8 mouse cellular contexts compared by ENCODE assay signal in genomic region chr2:21958802-21959201, GRCm38 (mm10).
DNase-seq lines count a peak whose midpoint lies in the region; ATAC-seq and TF ChIP-seq lines count a peak whose summit lies in the region.
"Had no signal": no experiment of that assay in that cellular context is flagged by ENCODE, and none has a peak within 500 bp of the region (broad histone marks: within the 10 kb centered on the region; RNA-seq: fewer than 3 reads in every experiment).

No protein-coding gene starts in this region.

- peak overlapping the region; percentile 42; the same call in 1 of the 2 replicates for H3K4me2 ChIP-seq in lung, embryonic 16.5 days (ENCODE audit: low read depth, low read length)
- peak overlapping the region; percentile 26 for H3K4me2 ChIP-seq in forebrain, embryonic 15.5 days (replicated peaks)
- H3K4me2 ChIP-seq in liver, embryonic 12.5 days, result peak overlapping the region; percentile 47
- H3K4me2 ChIP-seq in stomach, postnatal 0 days (replicated peaks; ENCODE audit: low read depth), result 0 out of 2 replicates have a peak overlapping the region, but pooled peaks have one; percentile 23

- H3K4me1 ChIP-seq in lung, embryonic 16.5 days (replicated peaks; ENCODE audit: control insufficient read depth, insufficient read depth, low read length), result no peaks in the 10 kb centered on the region; the same call in 1 of the 2 replicates
- H3K4me1 ChIP-seq in forebrain, embryonic 15.5 days, result peaks cover 21% of the 10 kb centered on the region
- H3K4me1 ChIP-seq in liver, embryonic 12.5 days, result peaks cover 14% of the 10 kb centered on the region
- no peaks in the 10 kb centered on the region for H3K4me1 ChIP-seq in stomach, postnatal 0 days (replicated peaks; ENCODE audit: control insufficient read depth, insufficient read depth)

- no peaks in the 10 kb centered on the region for H3K27me3 ChIP-seq in lung, embryonic 16.5 days (ENCODE audit: control insufficient read depth, insufficient read depth, low read depth, low read length)
- H3K27me3 ChIP-seq in forebrain, embryonic 15.5 days, result no peaks in the 10 kb centered on the region
- H3K27me3 ChIP-seq in liver, embryonic 12.5 days (replicated peaks), result no peaks in the 10 kb centered on the region
- H3K27me3 ChIP-seq in stomach, postnatal 0 days (ENCODE audit: control insufficient read depth, insufficient read depth, low read length), result no peaks in the 10 kb centered on the region

- H3K4me3 ChIP-seq in lung, embryonic 16.5 days (ENCODE audit: low read length), result no peak overlapping the region
- no peak overlapping the region for H3K4me3 ChIP-seq in forebrain, embryonic 15.5 days
- no peak overlapping the region for H3K4me3 ChIP-seq in liver, embryonic 12.5 days
- H3K4me3 ChIP-seq in stomach, postnatal 0 days (ENCODE audit: low read depth, low read length), result no peak overlapping the region
- no peak overlapping the region for H3K4me3 ChIP-seq in left cerebral cortex, adult 2 months

- no peak for TF ChIP-seq EP300 in stomach, postnatal 0 days (optimal IDR thresholded peaks at IDR 0.05)

- no peaks in the 10 kb centered on the region for H3K36me3 ChIP-seq in lung, embryonic 16.5 days (ENCODE audit: control insufficient read depth, insufficient read depth, low read length)
- H3K36me3 ChIP-seq in forebrain, embryonic 15.5 days, result no peaks in the 10 kb centered on the region
- no peaks in the 10 kb centered on the region for H3K36me3 ChIP-seq in liver, embryonic 12.5 days
- no peaks in the 10 kb centered on the region for H3K36me3 ChIP-seq in stomach, postnatal 0 days (ENCODE audit: control insufficient read depth, insufficient read depth, low read length)

- WGBS in lung, embryonic 16.5 days, result 48% methylated on average over 3 of the region's 3 CpGs
- 35% methylated on average over 3 of the region's 3 CpGs for WGBS in forebrain, embryonic 15.5 days
- 51% methylated on average over 3 of the region's 3 CpGs for WGBS in liver, embryonic 12.5 days (ENCODE audit: insufficient replicate concordance)
- 38% methylated on average over 3 of the region's 3 CpGs for WGBS in stomach, postnatal 0 days

- H3K9me3 ChIP-seq in lung, embryonic 16.5 days (ENCODE audit: control insufficient read depth, low read length), result no peaks in the 10 kb centered on the region
- no peaks in the 10 kb centered on the region for H3K9me3 ChIP-seq in forebrain, embryonic 15.5 days
- no peaks in the 10 kb centered on the region for H3K9me3 ChIP-seq in liver, embryonic 12.5 days (replicated peaks)
- no peaks in the 10 kb centered on the region for H3K9me3 ChIP-seq in stomach, postnatal 0 days (ENCODE audit: control insufficient read depth, low read length)

- H3K9ac ChIP-seq in lung, embryonic 16.5 days (ENCODE audit: low read length), result 0 out of 2 replicates have a peak overlapping the region, but pooled peaks have one; percentile 13
- H3K9ac ChIP-seq in forebrain, embryonic 15.5 days (replicated peaks), result peak overlapping the region; percentile 16; the same call in 1 of the 2 replicates
- H3K9ac ChIP-seq in liver, embryonic 12.5 days, result no peak overlapping the region
- no peak overlapping the region for H3K9ac ChIP-seq in stomach, postnatal 0 days (ENCODE audit: low read length)

- ATAC-seq in lung, embryonic 16.5 days (ENCODE audit: low read depth), result no peak
- peak; percentile 51 for ATAC-seq in forebrain, embryonic 15.5 days (replicated peaks)
- ATAC-seq in liver, embryonic 12.5 days, result no peak
- ATAC-seq in stomach, postnatal 0 days (ENCODE audit: low FRiP score, low TSS enrichment), result no peak; the same call in 1 of the 2 replicates

- no peak overlapping the region for H3K27ac ChIP-seq in lung, embryonic 16.5 days (ENCODE audit: low read length)
- H3K27ac ChIP-seq in forebrain, embryonic 15.5 days (replicated peaks), result peak overlapping the region; percentile 75
- H3K27ac ChIP-seq in liver, embryonic 12.5 days, result no peak overlapping the region
- H3K27ac ChIP-seq in stomach, postnatal 0 days (replicated peaks), result no peak overlapping the region
- no peak overlapping the region for H3K27ac ChIP-seq in left cerebral cortex, adult 2 months

- no peak for DNase-seq in lung, adult 18-20 months
- DNase-seq in stomach, postnatal 0 days (ENCODE audit: low spot score), result no peak
- DNase-seq in left cerebral cortex, adult 2 months (ENCODE audit: extremely low spot score in 1 of 2, low spot score in 2 of 2), result no peak
- DNase-seq in frontal cortex, postnatal 25 days (ENCODE audit: low spot score in 2 of 2), result no peak
- DNase-seq: lung, adult 2 months had no signal

- intact Hi-C loops in left cerebral cortex, adult 2 months (cut with DNase I), result loop anchor here (2.0 to 5.0 kb wide), 3 partner anchors 663 to 903 kb away; partner anchors contain the start of gene Gad2

- no peak for TF ChIP-seq CTCF in stomach, postnatal 0 days (IDR thresholded peaks at IDR 0.05; ENCODE audit: low read depth)
- no peak for TF ChIP-seq CTCF in left cerebral cortex, adult 2 months (IDR thresholded peaks at IDR 0.05)

Comparison
In these comparisons a context has a peak if more than half of its experiments do, and no peak if none do; other contexts are left out.
1. H3K9ac ChIP-seq: peak in lung, embryonic 16.5 days (single experiment) and forebrain, embryonic 15.5 days (single experiment); none in liver, embryonic 12.5 days (single experiment) and stomach, postnatal 0 days (single experiment).
2. Peak in every context shown above with its lines, with median percentiles within 50 percentile points of each other: H3K4me2 ChIP-seq.